Mouse (Mus musculus) bone marrow macrophage, adult 2 months (primary cell): ENCODE measurements at regions not wholly inside any gene's neighbourhood (a gene's known extent, or its start where the extent isn't known, plus 50 kb on each side); places are given as distances from the start of the nearest gene placed in this dataset.

Experiments used
- CTCF ChIP-seq: IDR thresholded peaks from 2 replicates; pipeline ENCODE4 v1.5.1; 2012; ENCODE audit warnings: low read depth, mild to moderate bottlenecking, low read length, moderate library complexity
- POLR2A ChIP-seq: IDR thresholded peaks from 2 replicates; pipeline ENCODE4 v1.6.1; 2012; ENCODE audit warnings: mild to moderate bottlenecking, low read depth, low read length, borderline replicate concordance

GRCm38 (mm10) chr10:23541914-23542313 is 191.3 kb upstream of the Eya4 start:
- no peak for TF ChIP-seq POLR2A
- no peak for TF ChIP-seq CTCF
